Mouse (Mus musculus) brain, embryonic 14.5 days (tissue): ENCODE data around the gene Fscn2. TPM values are rescaled to one million over a fixed set of nuclear protein-coding genes. Genes with fewer than 3 reads are reported as not detected.
"Not testable (repeated sequence)": the region's sequence is repeated elsewhere in the genome, so short reads cannot be mapped to it uniquely, and the experiment has no call there.

Experiments
- DNase-seq: peaks from one replicate; pipeline ENCODE4 v3.0.0-alpha.2; 2011; ENCODE audit warnings: low read depth
- CTCF ChIP-seq: fragments of 200-500 bp; IDR thresholded peaks from 2 replicates; pipeline ENCODE4 v1.5.1; 2012; ENCODE audit warnings: inconsistent platforms, mild to moderate bottlenecking, moderate library complexity, borderline replicate concordance; ENCODE audit not compliant: insufficient read depth, insufficient read length; ENCODE audit errors: extremely low read depth
- POLR2A ChIP-seq: fragments of 200-500 bp; IDR thresholded peaks from 2 replicates; pipeline ENCODE4 v1.6.1; 2012; ENCODE audit warnings: mild to moderate bottlenecking, inconsistent platforms, borderline replicate concordance; ENCODE audit not compliant: poor library complexity, insufficient read depth, insufficient read length, severe bottlenecking; ENCODE audit errors: extremely low read depth
- polyA plus RNA-seq: library from polyadenylated mRNA; depleted of rRNA; stranded (reverse); fragments of >200 nt; gene quantifications from 2 replicates; pipeline ENCODE4 v1.2.3, GENCODE M21; 2012

The Fscn2 gene
- polyA plus RNA-seq, 1 experiment: 0.96 TPM

DNA sequence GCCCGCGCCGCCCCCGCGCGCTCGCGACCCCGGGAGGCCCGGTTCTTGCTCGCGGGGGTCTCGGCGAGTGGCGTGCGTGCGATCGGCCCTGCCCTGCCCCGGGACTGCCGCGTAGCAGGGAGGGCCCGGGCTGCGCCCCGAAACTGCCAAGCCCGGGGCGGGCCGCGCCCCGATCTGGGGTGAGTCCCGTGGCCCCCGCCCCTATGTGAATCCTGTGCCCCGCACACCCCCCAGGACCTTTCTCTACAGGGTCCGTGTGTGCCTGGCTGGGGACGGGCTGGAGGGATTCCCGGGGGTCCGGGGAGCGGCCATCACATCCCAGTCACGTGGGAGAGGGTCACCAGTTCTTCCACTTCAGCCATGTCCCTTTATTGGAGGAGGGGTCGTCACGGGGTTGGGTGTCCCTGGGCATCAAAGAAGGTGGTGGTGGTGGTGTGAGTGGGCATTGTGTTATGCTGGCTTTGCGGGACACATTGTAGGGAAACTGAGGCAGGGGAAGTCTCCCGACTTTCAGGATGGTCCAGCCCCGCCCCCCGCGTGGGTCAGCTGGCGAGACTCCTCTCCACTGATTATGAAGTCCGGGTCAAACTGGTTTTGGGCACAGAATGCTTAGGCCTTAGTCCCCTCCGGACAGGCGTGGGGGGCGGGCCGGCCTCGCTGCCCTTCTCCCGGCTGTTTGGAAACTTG is 12.5 kb upstream of the Fscn2 start:
- DNase-seq: peak; percentile 85
- no peak; the same call in 1 of the 2 replicates for TF ChIP-seq POLR2A
- TF ChIP-seq CTCF: no peak

DNA sequence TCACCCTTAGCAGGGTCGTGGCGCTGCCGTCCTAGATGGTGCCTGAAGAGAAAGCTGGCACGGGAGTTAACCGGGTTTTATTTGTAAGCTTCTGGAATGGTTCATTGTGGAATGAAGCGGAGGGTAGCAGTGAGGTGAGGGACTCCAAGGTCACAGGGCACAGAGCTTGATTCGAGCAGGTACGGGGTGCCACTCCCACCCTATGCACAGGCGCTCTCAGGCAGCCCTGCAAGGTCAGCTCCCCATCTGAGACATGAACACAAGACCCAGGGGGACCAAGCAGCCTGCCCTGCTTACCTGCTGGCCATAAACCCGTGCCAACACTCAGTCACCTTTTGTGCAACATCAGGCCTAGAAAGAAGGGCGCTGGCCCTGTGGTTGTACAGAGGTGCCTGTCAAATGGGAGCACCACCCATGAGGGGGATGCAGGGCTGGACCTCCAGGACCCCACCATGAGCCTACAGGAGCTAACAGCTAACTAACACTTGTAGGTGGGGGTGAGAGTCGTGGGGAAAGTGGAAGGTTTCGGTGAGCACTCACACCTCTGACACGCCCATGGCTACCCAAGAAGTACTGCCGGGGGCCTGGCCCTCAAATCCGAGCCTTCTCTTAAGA is 11.9 kb upstream of the Fscn2 start:
- DNase-seq: peak; percentile 70
- TF ChIP-seq POLR2A (no peak), CTCF (no peak)

DNA sequence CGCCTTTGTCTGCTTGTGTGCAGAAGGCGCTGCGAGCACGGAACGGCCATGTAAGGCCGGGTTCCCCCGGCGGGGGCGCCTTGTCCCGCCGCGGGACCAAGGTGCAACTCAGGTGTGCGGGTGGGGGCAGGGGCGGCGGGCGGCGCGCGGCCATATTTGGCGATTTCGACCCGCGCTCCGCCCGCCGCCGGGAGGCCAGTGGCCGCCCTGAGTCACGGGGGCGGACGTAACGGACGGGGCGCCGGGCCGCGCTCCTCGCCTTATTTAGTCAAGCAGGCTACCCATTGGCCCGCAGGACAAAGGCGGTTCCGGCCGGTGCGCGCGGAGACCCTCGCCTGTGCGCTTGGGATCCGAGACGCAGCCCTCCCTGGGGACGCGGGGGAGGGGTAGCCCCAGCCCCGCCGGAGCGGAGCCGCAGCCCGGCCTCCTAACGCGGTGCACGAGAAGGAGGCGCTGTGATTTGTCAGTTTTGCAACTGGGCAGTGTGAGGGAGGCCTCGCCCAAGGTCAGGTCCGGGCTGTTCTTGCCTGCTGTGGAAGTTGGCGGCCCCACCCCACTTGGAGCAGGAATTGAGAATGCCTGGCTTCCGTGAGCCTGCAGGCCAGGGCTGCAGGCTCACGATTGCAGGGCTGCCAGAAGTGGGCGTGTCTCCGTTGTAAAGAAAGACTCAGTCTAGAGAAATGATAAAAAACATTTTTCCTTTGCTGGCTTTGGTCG is 11.2 kb upstream of the Fscn2 start:
- DNase-seq: peak; percentile 96
- TF ChIP-seq CTCF (no peak), POLR2A (peak; percentile 45)

DNA sequence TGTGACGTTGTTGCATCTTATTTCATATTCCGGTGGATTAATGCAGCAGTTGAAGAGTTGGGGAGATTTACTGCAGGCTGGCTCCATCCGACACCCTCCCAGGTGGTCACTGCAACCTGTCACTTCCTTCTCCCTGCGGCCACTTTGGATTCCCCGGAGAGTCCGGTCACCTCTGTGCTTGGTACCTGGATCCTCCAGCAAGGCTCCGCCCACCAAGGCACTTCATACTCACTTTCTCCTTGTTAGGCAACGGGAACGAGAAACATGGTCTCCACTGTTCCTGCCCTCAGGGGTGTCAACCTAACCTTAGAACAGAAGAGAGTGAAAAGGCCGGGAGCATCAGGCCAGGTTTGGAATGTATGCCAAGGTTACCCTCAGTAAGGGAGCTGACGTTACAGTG is 10.6 kb upstream of the Fscn2 start:
- no peak for DNase-seq
- no peak for TF ChIP-seq CTCF

DNA sequence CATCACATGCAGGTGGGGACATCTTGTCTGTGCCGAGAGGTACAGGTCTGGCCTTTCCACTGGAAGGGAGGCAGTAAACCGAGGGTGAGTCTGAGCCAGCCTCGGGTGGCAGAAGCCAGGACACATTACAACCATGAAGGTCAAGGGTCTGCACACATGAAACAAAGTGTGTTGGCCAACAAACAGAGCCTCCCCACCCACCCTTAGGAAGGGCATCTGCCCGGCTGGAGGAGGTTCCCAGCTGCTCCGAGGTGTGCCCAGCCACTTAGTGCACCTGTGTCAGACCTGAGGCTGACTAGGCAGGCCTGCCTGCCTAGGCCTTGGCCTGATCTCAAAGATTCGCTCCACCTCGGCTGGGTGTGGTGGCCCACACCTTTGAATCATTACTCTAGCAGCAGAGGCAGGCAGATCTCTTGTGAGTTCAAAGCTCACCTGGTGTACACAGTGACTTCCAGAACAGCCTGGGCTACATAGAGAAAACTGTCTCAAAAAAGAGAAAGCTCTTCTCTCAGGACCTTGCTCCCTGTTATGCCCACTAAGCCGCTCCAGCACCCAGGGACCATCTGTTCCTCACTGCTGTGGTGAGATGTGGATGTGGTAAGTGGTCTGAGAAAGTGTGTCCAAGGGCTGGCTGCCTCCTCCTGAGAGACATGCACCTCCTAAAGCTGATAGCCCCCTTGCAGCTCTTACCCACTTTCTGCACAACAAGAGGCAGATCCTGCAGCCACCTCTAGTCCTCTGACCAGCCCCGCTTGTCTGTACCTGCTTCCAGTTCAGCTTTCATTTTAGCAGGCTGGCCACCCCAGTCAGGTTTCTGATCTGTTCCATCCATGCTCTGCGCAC is 9.9 kb upstream of the Fscn2 start:
- no peak for DNase-seq
- no peak for TF ChIP-seq POLR2A

DNA sequence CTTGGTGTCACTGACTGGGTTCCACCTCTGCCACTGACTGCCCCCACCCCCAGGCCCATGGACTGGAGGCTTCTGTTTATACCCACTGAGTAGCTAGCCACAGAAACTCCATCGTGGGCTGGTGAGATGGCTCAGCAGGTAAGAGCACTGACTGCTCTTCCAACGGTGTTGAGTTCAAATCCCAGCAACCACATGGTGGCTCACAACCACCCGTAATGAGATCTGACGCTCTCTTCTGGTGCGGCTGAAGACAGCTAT is 9.3 kb upstream of the Fscn2 start:
- not testable (repeated sequence) for DNase-seq

DNA sequence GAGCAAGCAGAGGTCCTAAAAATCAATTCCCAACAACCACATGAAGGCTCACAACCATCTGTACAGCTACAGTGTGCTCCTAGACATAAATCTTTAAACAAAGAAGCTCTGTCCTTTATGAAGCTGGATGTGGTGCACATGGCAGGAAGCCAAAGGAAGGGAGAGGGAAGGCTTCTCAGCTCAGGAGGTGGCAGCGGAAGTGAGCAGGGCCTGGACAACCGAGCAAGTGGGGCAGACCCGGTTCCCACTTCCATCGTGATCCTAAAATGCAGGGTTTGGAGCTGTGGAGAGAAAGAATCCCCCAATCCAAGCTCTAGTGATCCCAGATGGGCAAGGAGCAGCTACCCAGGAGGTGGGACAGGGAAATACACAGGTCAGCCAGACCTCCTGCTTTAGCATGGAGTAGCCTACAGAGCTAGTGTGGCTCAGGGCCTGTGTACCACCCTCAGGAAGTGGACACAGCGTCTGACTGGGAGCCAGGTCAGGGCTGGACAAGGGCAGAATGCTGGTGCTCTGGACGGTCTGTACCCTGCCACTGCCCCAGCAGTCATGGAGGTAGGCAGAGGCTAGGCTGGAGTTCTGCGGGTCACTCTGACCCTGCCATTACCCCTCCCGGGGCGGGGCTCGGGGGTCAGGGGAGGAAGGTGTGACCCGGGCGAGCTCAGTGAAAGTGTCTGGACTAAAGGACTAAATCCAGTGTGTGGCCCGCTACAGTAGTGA is 8.6 kb upstream of the Fscn2 start:
- DNase-seq: peak; percentile 83
- TF ChIP-seq CTCF (no peak), POLR2A (no peak)

DNA sequence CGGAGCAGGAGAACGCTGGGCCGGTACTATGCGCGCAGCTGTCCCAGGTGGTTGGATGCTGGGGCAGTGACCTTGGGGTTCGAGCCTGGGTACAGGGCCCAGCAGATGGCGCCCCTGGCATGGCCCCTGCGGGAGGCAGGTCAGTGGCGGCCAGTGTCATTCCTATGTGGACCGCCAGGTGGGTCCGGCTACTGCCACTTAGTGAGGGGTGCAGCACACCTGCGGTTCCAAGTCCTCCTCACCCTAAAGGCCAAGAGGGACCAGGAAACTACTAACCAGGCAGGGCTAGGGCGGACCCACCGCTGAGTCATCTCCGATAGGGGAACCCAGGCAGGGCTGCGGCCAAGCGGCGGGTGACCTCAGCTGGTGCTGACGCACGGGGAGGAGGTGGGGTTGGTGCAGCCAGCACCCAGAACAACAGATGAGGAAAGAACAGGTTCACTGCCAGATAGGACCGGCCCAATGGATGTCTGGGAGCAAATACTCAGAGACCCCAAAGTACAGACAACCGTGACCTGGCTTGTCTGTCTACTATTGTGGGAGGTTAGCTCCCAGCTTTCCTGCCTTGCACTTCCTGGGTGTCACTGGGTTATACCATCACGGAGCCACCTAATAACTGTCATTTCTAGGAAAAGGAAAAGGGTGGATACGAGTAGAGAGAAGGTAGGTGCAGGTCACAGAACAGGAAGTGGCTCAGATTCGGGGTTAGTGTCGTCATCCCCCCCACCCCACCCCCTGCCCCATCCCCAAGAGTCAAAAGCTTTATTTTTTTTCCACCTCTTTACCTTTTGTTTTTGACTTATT is 7.6 kb upstream of the Fscn2 start:
- TF ChIP-seq POLR2A (no peak), CTCF (peak; percentile 52)
- no peak for DNase-seq

DNA sequence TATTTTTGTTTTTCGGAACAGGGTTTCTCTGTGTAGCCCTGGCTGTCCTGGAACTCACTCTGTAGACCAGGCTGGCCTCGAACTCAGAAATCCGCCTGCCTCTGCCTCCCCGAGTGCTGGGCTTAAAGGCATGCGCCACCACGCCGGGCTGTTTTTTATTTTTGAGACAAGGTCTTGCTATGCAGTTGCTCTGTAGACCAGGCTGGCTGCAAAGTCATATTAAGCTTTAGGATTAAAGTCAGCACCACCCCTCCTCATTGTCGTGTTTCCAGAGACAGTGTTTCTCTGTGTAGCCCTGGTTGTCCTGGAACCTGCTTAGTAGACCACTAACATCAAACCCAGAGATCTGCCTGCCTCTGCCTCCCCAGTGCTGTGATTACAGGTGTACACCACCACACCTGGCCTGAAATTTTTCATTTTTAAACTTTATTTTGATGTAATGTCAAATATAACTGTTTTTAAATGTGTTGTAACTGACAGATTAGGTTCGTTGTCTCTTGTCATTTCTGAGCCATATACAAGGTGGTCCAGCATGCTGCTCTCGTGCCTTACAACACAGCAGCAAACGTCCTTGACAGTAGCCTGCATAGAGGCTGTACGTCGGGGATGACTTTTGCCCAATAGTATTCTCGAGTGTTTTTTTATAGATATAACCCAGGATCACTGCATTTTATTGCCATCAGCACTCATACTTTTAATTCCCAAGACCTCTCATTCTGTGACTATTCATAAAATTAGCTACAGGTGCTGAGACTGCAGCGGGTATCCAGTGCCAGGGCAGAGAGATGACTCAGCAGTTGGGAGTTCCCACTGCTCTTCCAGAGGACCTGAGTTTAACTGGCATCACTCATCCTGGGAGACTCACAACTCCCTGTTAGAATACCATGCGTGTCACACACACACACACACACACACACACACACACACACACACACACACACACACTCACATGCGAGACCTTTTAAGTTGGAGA is 6.7 kb upstream of the Fscn2 start:
- DNase-seq: no peak
- TF ChIP-seq POLR2A: no peak
- TF ChIP-seq CTCF: no peak

DNA sequence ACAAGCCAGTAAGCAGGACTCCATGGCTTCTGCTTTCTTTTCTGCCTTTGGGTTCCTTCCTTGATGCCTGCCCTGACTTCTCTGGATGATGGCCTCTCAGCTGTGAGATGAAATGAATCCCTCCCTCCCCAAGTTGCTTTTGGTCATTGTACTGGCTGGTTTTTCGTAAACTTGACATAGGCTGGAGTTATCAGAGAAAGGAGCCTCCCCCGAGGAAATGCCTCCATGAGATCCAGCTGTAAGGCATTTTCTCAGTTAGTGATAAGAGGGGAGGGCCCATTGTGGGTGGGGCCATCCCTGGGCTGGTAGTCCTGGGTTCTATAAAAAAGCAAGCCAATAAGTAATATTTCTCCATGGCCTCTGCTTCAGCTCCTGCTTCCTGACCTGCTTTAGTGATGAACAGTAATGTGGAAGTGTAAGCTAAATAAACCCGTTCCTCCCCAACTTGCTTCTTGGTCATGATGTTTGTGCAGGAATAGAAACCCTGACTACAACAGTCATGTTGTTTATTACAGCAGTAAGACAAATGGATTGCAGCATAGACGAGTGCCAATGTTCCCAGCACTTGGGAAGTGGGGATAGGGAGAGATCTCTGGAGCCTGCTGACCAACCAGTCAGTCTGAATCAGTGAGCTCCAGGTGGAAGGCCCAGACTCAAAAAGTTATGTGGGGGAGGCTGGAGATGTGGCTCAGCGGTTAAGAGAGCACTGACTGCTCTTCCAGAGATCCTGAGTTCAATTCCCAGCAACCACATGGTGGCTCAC is 5.9 kb upstream of the Fscn2 start:
- TF ChIP-seq POLR2A (no peak), CTCF (no peak)
- DNase-seq: no peak
